Mouse (Mus musculus) frontal cortex, postnatal 10 days (tissue): Measurements from ENCODE around the gene Prdm1.

Experiments used
- DNase-seq, 2 experiments: peaks; one replicate each; pipeline ENCODE4 v3.0.0; 2022; ENCODE audit warnings: low spot score in 2 of 2, mixed read lengths in 1 of 2

Prdm1 gene

GRCm38 (mm10) chr10:44528291-44529082 is at the start of gene Prdm1:
Gene Prdm1 (minus strand): TSS chr10:44528501.
- DNase-seq, result no peak

- DNase-seq, result no peak
Measured at GRCm38 (mm10) chr10:44565971-44566370, 37.7 kb upstream of the Prdm1 start.

DNA sequence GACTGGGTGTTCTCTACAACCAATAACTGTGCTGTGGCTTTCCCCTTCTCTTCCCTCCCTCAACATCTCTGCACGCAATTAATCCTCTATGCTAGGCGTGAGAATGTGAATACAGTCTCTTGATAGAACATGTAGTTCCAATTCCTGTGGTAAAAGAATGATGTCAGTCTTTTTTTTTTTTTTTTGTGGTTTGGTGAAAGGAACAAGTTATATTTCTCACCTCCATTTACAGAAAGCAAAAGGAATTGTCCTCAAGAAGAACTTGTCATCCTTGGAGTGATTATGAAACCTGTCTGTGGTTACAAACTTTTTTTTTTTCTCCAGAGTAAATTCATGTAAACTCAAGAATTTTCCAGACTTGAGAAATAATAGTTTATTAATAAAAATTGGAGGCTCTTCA is 36.8 kb upstream of the Prdm1 start:
- no peak for DNase-seq

GRCm38 (mm10) chr10:44556845-44557244 is 28.5 kb upstream of the Prdm1 start:
- DNase-seq, result no peak

- DNase-seq, result no peak
Measured at GRCm38 (mm10) chr10:44555317-44555716, 27.0 kb upstream of the Prdm1 start.

GRCm38 (mm10) chr10:44553648-44554047 is 25.3 kb upstream of the Prdm1 start:
- no peak for DNase-seq

DNA sequence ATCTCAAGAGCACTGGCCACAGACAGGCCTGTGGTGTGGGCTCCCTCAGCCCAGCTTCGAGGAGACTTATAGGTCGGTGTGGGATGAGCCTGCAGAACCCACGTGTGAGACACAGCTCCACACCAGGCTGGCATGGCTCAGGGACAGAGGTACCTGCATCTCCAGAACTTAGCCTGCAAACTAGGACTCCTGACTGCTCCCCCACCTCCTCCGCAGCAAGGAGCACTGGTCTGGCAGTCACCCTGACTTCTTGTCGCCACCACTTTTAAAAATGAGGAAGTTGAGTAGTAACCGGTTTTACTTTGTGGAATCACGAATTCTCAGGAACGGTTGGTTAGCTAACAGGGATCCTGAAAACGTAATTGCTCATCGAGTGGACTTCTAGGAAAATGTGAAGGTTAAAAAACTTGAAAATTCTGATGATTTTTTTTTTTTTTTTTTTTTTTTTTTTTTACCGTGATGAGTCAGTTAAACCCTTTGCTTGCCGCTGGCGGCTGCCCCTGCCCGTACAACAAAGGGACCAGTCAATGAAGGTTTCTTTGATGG is 10.8 kb upstream of the Prdm1 start:
- DNase-seq, result no peak

- no peak for DNase-seq
Measured at GRCm38 (mm10) chr10:44538137-44538536, 9.8 kb upstream of the Prdm1 start.

DNA sequence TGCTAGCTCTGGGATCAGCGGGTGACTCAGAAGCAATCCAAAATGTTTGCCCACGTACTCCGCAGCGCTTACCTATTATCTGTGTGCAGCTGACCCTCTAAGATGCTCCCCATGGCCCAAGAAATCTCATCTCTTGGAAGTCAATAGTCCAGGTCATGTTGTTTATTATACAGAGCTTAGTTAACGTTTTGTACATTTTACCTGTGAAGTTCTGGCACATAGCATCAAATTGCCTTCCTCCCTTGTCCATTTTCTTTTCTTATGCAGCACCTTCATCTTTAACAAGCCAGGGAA is 1.7 kb upstream of the Prdm1 start:
- DNase-seq, result no peak

DNA sequence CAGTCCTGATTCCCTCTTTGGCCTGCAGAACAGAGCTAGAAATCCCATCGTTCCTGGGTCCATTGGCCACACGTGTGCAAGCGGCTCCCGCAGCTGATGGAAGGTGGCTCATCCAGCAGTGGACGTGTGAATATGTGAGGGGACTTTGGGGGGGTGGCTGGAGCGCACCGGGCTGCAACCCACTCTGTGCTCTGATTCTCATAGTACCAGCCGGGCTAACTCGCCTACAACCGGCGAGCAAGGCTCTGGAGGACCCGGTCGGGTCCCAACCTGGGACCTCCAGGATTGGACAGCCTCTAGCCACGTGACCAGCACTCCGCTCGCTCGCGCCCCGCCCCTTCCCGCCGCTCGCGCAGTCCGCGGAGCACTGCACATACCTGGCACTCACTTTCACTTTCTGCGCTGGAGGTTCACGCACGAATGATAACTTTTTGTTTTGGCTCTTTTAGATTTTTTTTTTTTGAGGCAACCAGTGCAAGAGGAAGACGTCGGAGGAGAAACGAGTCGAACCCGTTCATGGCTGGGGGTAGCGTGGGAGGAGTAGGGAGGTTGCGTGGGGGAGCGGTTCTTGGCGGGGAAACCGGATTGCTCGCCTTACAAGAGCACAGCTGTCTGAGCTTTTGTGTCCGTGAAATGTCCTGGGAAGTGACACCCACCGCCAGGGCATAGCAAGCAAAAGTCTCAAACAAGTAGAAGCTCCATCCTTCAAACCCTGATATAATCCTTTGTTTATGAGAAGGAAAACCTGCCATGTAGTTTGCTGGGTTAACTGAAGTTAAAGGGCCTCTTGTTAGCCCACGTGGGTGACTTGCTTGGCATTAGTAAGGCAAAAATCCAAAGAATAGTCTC is 1.1 kb upstream of the Prdm1 start:
- DNase-seq, result peak; percentile 34 to 67

- DNase-seq, result no peak
Measured at GRCm38 (mm10) chr10:44527651-44528050, 650 bp downstream of the Prdm1 start.

GRCm38 (mm10) chr10:44526751-44527591 is 1.3 kb downstream of the Prdm1 start:
- DNase-seq, result no peak

DNA sequence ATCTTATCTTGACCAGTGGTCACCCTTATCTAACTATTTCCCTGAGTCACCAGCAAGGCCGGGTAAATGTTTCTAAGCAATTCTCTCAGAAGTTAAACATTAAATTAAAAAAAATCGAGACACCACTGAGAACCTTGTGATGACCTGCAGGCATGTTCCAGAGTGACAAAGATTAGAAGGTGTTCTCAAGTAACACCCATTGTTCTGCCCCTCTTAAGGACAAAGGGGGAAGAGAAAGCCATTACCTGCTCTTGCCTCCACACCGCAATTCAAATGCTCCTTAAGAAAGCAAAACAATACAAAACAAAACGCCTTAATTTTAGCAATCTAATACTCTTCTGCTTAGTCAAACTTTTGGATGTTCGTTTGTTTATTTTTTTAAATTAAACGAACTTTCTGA is 8.1 kb downstream of the Prdm1 start:
- no peak for DNase-seq

DNA sequence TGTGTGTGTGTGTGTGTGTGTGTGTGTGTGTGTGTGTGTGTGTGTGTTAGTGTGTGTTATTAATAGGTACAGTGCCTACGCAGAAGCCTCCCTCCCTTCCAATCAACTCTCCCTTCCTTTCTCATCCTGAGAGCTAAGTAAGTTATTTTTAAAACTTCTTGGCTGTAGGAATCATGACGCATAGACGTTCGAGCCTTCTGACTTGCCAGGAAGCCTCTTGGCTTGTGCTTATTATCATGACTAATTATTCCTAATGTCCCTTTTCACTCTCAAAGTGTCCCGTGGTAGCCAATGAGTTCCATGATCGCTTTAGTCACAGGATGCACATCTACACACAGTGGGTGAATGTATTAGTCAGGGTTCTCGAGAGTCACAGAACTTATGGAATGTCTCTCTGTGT is 9.7 kb downstream of the Prdm1 start:
- no peak for DNase-seq

DNA sequence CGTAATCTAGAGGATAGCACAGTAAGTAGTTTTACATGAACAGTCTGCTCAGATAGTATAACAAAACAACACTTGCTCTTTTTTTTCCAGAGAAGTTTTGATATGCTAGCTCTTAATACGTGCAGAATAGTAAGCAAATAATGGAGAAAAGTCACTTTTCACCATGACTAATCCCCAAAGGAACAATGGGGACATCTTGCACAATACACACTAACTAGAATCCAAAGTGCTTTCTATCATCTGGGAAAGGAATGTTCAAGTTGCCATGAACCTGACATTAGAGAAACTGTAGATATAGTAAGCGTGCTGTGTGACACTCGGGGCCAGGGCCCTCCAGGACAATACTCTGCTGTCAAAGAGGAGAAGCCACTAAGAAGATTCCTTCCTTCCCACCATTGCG is 15.2 kb downstream of the Prdm1 start:
- DNase-seq, result no peak

DNA sequence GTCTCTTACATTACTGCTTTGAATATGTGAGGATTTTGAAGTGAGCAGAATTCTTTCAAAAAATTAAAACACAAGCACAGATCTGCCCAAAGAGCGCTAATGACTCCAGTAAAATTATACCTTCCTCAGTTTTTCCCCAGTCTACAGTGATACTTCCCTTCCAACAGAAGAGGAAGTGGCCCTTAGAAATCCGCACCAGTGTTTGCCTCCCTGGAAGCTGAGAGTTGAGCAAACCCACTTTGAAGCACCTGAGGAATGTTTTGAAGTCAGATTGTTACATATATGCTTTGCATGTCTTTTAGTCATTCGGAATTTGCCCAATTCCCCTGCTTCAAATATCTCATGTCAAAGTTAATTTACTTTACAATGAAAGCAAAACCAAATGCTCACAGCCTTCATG is 17.3 kb downstream of the Prdm1 start:
- DNase-seq, result no peak

DNA sequence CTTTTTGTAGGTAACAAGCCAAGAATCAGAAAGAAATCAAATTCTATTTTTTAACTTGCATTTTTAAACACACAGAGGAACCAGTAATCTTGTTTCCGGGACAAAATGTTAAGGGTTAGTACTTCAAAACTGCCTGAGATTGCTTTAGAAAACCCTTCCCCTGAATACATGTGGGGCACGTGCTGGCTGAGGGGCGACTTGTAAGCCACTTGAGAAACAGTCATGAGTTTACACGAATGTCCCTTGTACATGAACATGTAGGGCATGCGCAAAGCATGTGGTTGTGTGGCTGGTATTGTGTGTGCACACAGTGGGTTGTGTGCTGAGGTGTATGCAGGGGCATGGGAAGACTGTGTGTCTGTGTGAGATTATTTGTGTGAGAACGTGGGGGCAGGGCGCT is 19.7 kb downstream of the Prdm1 start:
- no peak for DNase-seq

DNA sequence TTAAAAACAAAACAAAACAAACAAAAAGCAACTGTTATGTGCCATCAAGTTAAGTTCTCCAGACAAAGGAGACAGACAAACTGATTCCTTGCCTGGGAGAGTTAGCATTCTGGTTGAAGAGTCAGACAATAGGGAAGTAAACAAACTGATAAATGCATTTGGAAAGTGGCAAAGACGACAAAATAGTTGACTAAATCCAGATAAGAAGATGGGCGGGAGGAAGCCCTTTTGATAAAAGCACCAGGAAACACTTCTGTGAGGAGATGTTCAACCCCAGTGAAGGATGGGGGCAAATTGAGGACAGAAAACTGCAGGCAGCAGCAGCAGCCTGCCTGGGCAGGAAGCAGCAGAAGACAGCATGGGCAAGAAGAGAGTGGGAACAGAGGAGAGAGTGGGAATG is 20.3 kb downstream of the Prdm1 start:
- no peak for DNase-seq

DNA sequence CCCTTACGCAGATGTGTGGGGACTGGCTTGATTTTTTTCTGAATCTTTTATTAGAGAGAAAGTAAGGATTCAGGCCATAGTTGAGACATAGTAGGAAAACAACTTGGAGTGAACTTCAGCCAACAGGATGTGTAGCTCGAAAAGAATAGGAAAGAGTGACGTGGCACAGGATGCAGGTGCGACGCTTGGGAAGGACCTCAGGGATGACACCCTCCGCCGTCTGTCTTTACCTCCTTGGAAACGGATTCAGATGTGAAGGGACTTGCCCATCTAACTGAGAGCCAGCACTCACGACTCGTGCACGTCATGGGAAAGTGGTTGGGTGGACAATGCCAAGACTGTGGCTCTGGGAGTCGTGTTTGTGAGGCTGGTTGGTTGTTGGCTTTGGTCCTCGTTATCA is 25.4 kb downstream of the Prdm1 start:
- DNase-seq, result no peak

- DNase-seq, result no peak
Measured at GRCm38 (mm10) chr10:44499897-44500519, 28.3 kb downstream of the Prdm1 start.

- no peak for DNase-seq
Measured at GRCm38 (mm10) chr10:44493818-44494492, 34.3 kb downstream of the Prdm1 start.
